Mouse (Mus musculus) layer of hippocampus, adult 2 months (tissue): ENCODE results near the gene Zfp704. TPM values are rescaled to one million over a fixed set of nuclear protein-coding genes. Genes with fewer than 3 reads are reported as not detected.

ENCODE experiments used
- DNase-seq, 2 experiments: peaks; one replicate each; pipeline ENCODE4 v3.0.0; 2022; ENCODE audit warnings: low spot score in 2 of 2
- H3K27ac ChIP-seq: fragments of 200-600 bp; 2 replicates; pipeline ENCODE4 v1.8.1; 2022
- H3K4me3 ChIP-seq: fragments of 200-600 bp; 2 replicates; pipeline ENCODE4 v1.8.1; 2022; ENCODE audit warnings: mild to moderate bottlenecking
- CTCF ChIP-seq: fragments of 200-600 bp; conservative IDR thresholded peaks from 2 replicates; pipeline ENCODE4 v1.8.1; 2022; ENCODE audit warnings: antibody characterized with exemption, mild to moderate bottlenecking, moderate library complexity
- total RNA-seq, 2 experiments: library from RNA; stranded (reverse); gene quantifications; 2 replicates each; pipeline ENCODE4 v1.2.3; 2021

The Zfp704 gene
- total RNA-seq, 2 experiments from 2014 or later: 30.6 to 34.3 TPM

DNA sequence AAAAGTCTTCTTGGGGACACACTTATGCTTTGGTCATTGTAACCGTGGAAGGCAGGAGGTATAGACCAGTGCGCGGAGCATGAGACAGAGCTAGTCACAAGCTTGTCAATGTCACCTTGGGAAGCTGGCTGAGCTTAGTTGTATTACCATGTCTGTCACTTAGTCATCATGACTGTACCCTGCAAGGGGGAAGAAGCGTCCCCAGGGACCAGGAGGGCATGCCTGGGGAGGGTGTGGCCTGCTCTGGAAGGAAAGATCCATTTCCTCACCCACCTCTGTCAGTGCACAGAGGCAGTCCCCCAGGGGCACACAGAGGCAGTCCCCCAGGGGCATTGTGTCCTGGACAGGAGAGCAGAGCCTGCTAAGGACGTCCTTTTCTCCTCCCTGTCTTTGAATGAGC, 211.6 kb downstream of the Zfp704 start:
- H3K27ac ChIP-seq: no peak overlapping the region
- TF ChIP-seq CTCF: no peak
- H3K4me3 ChIP-seq: no peak overlapping the region
- no peak for DNase-seq
